Mouse (Mus musculus) thymus, adult 2 months (tissue): ENCODE data around the gene Cfp. TPM values are rescaled to one million over a fixed set of nuclear protein-coding genes. Genes with fewer than 3 reads are reported as not detected.

Experiments
- DNase-seq: peaks from one replicate; pipeline ENCODE4 v3.0.0; 2021
- H3K27ac ChIP-seq: fragments of 200-500 bp; 2 replicates; pipeline ENCODE4 v1.5.1; 2012; ENCODE audit warnings: low read length, control low read depth; ENCODE audit not compliant: control insufficient read depth, insufficient read depth
- H3K27me3 ChIP-seq: fragments of 200-500 bp; 2 replicates; pipeline ENCODE4 v1.6.1; 2012; ENCODE audit warnings: mild to moderate bottlenecking, low read length, moderate library complexity, mixed read lengths; ENCODE audit not compliant: control insufficient read depth, insufficient read depth
- H3K36me3 ChIP-seq: fragments of 200-500 bp; 2 replicates; pipeline ENCODE4 v1.6.1; 2012; ENCODE audit warnings: mild to moderate bottlenecking, low read length, moderate library complexity; ENCODE audit not compliant: control insufficient read depth, insufficient read depth
- H3K4me1 ChIP-seq: fragments of 200-500 bp; replicated peaks from 2 replicates; pipeline ENCODE4 v1.6.1; 2012; ENCODE audit warnings: low read length; ENCODE audit not compliant: control insufficient read depth, insufficient read depth
- H3K4me3 ChIP-seq: fragments of 200-500 bp; 2 replicates; pipeline ENCODE4 v1.5.1; 2012; ENCODE audit warnings: mild to moderate bottlenecking, low read length, control low read depth, moderate library complexity; ENCODE audit not compliant: control insufficient read depth, insufficient read depth
- CTCF ChIP-seq: fragments of 200-500 bp; IDR thresholded peaks from 2 replicates; pipeline ENCODE4 v1.5.1; 2012; ENCODE audit warnings: mild to moderate bottlenecking, control low read depth, low read length, moderate library complexity, borderline replicate concordance; ENCODE audit not compliant: control insufficient read depth, poor library complexity, insufficient read depth; ENCODE audit errors: extremely low read depth
- POLR2A ChIP-seq: fragments of 200-500 bp; IDR thresholded peaks from 2 replicates; pipeline ENCODE4 v1.6.1; 2012; ENCODE audit warnings: mild to moderate bottlenecking, low read length, control low read depth, moderate library complexity; ENCODE audit not compliant: control insufficient read depth, poor library complexity, insufficient read depth; ENCODE audit errors: extremely low read depth
- WGBS: fragments of 180-500 bp; shearing (Covaris S2); methylation state at CpG from one replicate; pipeline ENCODE4 v1.1.7; 2018; 5-methylcytosine and 5-hydroxymethylcytosine counted together
- polyA plus RNA-seq: library from polyadenylated mRNA; depleted of rRNA; stranded (reverse); fragments of >200 nt; gene quantifications from 2 replicates; pipeline ENCODE4 v1.2.3, GENCODE M21; 2012

Cfp gene
- polyA plus RNA-seq, 1 experiment, result 81.6 TPM

DNA sequence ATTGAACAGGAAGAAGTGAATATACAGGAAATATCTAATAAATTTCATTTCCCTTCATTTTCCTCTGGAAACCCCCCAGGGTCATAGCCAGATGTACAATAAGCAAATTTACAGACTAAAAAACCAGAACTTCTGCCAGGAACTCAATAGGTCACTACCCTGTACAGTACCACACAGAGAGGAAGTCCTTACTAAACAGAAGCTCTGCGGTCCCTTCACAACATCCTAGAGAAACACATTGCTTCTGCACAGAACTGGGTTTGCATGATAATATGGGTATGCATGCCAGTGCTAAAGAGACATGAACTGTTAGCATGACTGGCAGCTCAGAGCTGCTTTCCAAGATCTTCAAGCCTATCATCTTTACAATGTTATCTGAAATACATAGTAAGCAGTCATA, 1.5 kb downstream of the Cfp start:
- no peaks in the 10 kb centered on the region for H3K27me3 ChIP-seq
- H3K27ac ChIP-seq, result no peak overlapping the region
- no peak for TF ChIP-seq POLR2A
- TF ChIP-seq CTCF, result no peak
- H3K4me3 ChIP-seq, result no peak overlapping the region
- WGBS, result 28% methylated on average over 1 of the region's 1 CpGs
- no peak for DNase-seq
- H3K36me3 ChIP-seq, result no peaks in the 10 kb centered on the region
- no peaks in the 10 kb centered on the region for H3K4me1 ChIP-seq

GRCm38 (mm10) chrX:20924976-20925375, 6.4 kb downstream of the Cfp start:
- peaks cover 8% of the 10 kb centered on the region for H3K4me1 ChIP-seq
- H3K36me3 ChIP-seq, result no peaks in the 10 kb centered on the region
- TF ChIP-seq POLR2A (no peak), CTCF (no peak)

GRCm38 (mm10) chrX:20923506-20923905, 7.8 kb downstream of the Cfp start:
- no peak overlapping the region for H3K27ac ChIP-seq
- TF ChIP-seq CTCF (no peak), POLR2A (no peak)
- H3K27me3 ChIP-seq, result peaks cover 4% of the 10 kb centered on the region; the same call in 1 of the 2 replicates
- 82% methylated on average over 1 of the region's 1 CpGs for WGBS
- no peak overlapping the region for H3K4me3 ChIP-seq
- DNase-seq, result no peak
- H3K4me1 ChIP-seq, result peaks cover 8% of the 10 kb centered on the region
- no peaks in the 10 kb centered on the region for H3K36me3 ChIP-seq

More at GRCm38 (mm10) chrX:20924976-20925375, 6.4 kb downstream of the Cfp start:
- no peak for DNase-seq
- Histone ChIP-seq H3K4me3 (no peak overlapping the region), H3K27me3 (peaks cover 4% of the 10 kb centered on the region; the same call in 1 of the 2 replicates), H3K27ac (no peak overlapping the region)

DNA sequence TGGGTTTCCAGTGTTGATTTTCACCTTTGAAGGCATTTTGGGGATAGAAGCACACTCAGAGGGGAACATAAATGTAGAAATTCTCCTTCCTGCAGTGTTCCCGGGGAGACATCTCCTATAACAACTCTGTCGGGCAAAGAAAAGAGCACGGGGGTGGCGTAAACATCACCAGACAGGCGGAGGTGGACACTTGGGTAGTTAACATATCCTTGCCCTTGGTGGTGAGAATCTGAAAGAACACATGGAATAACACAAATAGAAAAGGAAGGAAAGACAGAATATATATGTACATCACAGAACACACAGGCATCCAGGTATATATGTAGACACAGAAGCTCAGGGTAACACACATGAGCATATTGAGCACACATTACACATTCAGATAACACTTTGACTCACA, 10.0 kb downstream of the Cfp start:
- WGBS, result 48% methylated on average over 5 of the region's 5 CpGs
- Histone ChIP-seq H3K36me3 (no peaks in the 10 kb centered on the region), H3K27me3 (peaks cover 4% of the 10 kb centered on the region; the same call in 1 of the 2 replicates), H3K4me3 (no peak overlapping the region), H3K4me1 (peaks cover 8% of the 10 kb centered on the region), H3K27ac (no peak overlapping the region)
- TF ChIP-seq CTCF, result no peak
- DNase-seq, result no peak

DNA sequence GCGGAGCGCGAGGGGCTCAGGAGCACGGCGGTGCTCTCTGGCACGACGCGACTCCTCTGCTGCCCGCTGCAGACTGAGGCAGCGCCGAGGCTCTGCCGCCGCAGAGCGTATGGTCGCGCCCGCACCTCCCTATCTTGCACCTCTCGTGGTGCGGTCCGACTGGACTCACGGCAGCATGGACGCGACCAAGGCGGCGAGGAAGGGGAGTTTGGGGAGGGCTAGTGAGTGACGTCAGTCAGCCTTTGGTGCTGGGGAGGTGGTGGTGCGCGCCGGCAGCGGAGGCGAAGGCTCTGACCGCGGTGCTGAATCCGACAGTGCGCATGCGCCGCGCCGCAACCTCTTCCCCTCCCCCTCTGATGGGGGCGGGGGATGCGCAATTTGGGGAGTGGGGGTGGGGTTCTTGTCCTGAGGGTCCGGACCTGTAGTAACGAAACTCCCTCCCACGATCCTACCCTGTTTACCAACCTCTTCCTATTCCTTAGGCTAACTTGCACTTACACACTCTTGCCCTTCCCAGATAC, 10.5 kb downstream of the Cfp start, which contains the start of gene Syn1:
Gene Syn1, minus strand, starts transcription at position 161 of the 521 bp plus-strand sequence.
- Histone ChIP-seq H3K36me3 (no peaks in the 10 kb centered on the region), H3K4me1 (peaks cover 8% of the 10 kb centered on the region), H3K27me3 (peaks cover 4% of the 10 kb centered on the region; the same call in 1 of the 2 replicates), H3K27ac (no peak within 1 kb of the TSS), H3K4me3 (peak within 1 kb of the TSS; percentile 33)
- DNase-seq, result peak; percentile 62
- no peak for TF ChIP-seq CTCF
- WGBS, result under 1% methylated on average over 30 of the region's 44 CpGs

- WGBS, result 2% methylated on average over 35 of the region's 49 CpGs
- no peak for TF ChIP-seq POLR2A
- no peak for TF ChIP-seq CTCF
- DNase-seq, result no peak
Measured at GRCm38 (mm10) chrX:20920249-20920843, 11.0 kb downstream of the Cfp start.

DNA sequence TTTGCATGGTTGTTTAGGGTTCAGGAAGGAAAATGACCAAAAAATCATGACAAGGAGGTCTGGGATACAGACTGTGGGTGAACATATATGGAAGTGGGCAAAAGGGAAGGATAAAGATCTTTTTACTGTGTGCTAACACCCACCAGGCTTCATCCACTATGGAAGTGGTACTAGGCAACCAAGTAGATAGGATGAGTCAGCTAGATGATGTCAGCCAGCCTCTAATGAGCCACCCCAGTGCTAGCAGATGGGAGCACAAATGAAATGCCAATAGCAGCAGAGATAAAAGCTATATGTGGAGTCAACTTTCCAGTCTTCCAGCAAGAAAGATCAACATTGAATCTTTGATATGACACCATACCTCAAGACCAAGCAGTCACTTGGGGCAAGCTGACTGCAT, 16.3 kb downstream of the Cfp start:
- no peak for DNase-seq
- Histone ChIP-seq H3K36me3 (no peaks in the 10 kb centered on the region), H3K4me3 (no peak overlapping the region), H3K27ac (no peak overlapping the region), H3K27me3 (no peaks in the 10 kb centered on the region; the same call in 1 of the 2 replicates), H3K4me1 (no peaks in the 10 kb centered on the region)
- no peak for TF ChIP-seq POLR2A
- TF ChIP-seq CTCF, result no peak

More at GRCm38 (mm10) chrX:20920249-20920843, 11.0 kb downstream of the Cfp start:
- Histone ChIP-seq H3K36me3 (no peaks in the 10 kb centered on the region), H3K4me1 (peaks cover 8% of the 10 kb centered on the region), H3K27me3 (peaks cover 4% of the 10 kb centered on the region; the same call in 1 of the 2 replicates), H3K27ac (no peak overlapping the region), H3K4me3 (peak overlapping the region; percentile 33)
